Mouse (Mus musculus) CH12.LX (cell line): Measurements from ENCODE around the gene Grk3.

Experiments
- CTCF ChIP-seq, 2 experiments: IDR thresholded peaks in 1 of 2; conservative IDR thresholded peaks in 1 of 2; 2 replicates each; pipeline ENCODE4 v1.5.1; 2011 to 2012; ENCODE audit warnings: low read depth in 2 of 2, low read length in 2 of 2, improper control_type of control experiment in 1 of 2, inconsistent platforms in 1 of 2, mild to moderate bottlenecking in 1 of 2, moderate library complexity in 1 of 2
- EP300 ChIP-seq: IDR thresholded peaks from 2 replicates; pipeline ENCODE4 v1.6.1; 2011; ENCODE audit warnings: low read length, improper control_type of control experiment
- MAX ChIP-seq: IDR thresholded peaks from 2 replicates; pipeline ENCODE4 v1.6.1; 2011; ENCODE audit warnings: low read length, improper control_type of control experiment
- NRF1 ChIP-seq: IDR thresholded peaks from 2 replicates; pipeline ENCODE4 v1.6.1; 2014; ENCODE audit warnings: low read depth, mild to moderate bottlenecking, inconsistent platforms, low read length, improper control_type of control experiment, moderate library complexity
- POLR2A ChIP-seq: IDR thresholded peaks from 2 replicates; pipeline ENCODE4 v1.6.1; 2011; ENCODE audit warnings: low read depth, mild to moderate bottlenecking, improper control_type of control experiment, low read length
- POLR2AphosphoS2 ChIP-seq: IDR thresholded peaks from 2 replicates; pipeline ENCODE4 v1.6.1; 2011; ENCODE audit warnings: low read depth, low read length, improper control_type of control experiment

- no peak for TF ChIP-seq CTCF (conservative IDR thresholded peaks at IDR 0.05 in 1 of 2, IDR thresholded peaks at IDR 0.05 in 1 of 2; ENCODE audit: low read depth in 2 of 2, low read length in 2 of 2)
- TF ChIP-seq EP300 = no peak
- TF ChIP-seq MAX = no peak
- TF ChIP-seq POLR2A = no peak
- TF ChIP-seq NRF1 = no peak
- no peak for TF ChIP-seq POLR2AphosphoS2
These were observed 73.3 kb downstream of the Grk3 start for GRCm38 (mm10) chr5:112942244-112942643.
